Mouse (Mus musculus): Measurements from ENCODE around the gene Abcf3.
A peak's percentile ranks its signal among the peaks of the same experiment; 100 is the strongest.

Gene Abcf3

DNA sequence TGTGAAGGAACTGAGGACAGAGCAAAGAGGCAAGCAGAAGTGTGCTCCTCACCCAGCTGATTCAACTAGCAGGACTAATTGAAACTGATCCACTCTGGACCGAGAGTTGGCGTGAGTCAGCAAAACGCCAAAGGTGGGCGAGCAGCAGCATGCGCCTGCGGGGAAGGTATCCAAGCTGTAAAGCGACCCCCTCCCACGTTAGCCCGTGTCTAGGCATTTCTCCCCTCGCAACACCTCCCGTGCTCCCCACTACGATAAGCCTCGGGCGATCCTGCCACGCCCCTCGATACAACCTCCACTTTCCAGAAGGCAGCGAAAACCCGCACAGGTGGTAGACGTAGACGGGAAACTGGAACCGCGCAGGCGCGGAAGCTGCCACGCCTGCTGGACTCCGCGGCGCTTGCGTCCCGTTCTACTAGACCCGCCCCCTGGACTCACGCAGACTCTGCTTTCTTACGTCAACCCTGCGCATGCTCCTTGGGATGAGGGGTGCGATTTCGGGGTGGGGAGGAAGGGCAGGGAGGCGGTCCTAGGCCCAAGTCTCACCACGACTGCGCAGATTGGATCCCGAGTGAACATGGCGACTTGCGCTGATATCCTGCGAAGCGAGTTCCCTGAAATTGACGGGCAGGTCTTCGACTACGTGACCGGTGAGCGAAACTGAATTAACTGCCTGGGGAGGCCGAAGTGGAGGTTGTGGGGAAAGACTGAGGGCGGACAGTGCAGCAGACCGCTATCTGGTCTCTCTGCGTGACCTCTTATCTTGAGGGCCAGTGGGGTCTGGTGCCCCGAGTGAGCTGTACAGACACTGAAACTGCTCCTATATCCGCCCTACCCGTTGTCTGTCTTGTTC is at the start of gene Abcf3:
Abcf3 (plus strand) TSS at position 482 of the 853 bp plus-strand sequence.
- peak; percentile 95 for DNase-seq (ENCODE audit: low spot score)

DNA sequence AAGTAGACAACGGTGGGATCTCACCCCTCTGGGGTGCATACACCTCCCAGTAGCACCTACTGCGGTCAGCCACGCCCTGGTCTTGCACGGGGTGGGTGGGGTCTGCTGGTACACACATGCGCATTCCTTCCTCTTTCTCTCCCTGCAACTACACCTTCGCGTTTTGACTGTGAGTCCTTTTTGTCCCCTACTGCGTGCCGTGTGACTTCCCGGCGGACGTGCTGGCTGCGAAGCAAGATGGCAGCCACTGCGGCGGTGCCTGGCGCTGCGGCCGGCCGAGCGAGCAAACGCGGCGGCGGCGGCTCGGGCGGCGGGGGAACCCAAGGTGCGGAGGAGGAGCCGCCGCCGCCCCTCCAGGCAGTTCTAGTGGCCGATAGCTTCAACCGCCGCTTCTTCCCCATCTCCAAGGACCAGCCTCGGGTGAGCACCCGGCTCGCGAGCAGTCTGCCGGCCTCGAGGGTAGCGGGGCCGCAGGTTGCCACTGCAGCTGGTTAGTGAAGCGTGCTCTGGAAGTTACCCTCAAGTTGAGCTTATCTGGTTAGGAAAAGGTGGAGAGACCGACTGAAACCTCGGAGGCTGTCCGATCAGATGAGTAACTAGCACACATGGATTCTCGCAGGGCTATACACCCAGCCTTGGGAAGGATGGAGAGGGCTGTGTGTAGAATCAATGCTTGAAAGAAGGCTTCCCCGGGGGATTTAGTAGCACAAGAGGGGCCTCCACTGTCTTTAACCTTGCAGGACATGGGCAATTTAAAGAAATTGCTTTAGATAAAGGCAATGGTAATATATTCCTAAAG is 49.5 kb upstream of the Abcf3 start, which contains the start of gene Eif2b5:
Eif2b5 (plus strand) TSS at position 141 of the 799 bp plus-strand sequence.
- DNase-seq (ENCODE audit: low spot score) = peak; percentile 89

DNA sequence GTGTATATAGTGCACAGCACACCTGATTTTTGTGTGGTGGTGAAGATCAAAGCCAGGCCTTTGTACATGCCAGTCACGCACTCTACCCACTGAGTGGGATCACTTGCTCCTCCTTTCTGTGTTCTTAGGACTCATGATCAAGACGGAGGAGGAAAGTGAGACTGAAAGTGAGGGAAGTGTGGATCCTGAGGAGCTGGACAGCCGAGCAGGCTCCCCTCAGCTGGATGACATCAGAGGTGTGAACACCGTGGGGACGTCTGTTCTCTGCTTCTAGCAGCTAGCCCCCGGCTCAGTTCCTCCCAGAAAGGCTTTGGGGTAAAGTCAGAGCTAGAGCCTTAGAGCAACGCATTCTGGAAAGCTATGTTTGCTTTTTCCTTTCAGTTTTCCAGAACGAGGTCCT is 42.4 kb upstream of the Abcf3 start:
- DNase-seq (ENCODE audit: low spot score) = no peak

DNA sequence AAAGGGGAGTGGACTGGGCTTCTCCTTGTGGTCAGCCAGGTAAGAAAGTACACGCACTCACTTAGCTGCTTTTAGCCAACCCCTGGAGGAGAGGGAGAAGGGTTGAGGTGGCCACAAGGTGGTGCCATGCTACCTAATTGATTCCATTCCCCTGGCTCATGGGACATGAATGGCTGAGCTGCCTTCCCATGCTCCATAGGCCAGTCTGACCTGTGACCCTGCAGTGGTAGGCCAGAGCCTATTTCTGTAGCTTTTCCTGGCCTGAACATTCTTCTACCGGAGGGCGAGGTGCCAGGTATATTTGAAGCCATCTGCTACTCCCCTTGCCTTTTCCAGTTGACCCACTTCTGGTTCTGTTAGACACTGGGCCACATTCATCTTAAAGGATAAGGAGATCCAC is 39.0 kb upstream of the Abcf3 start:
- DNase-seq (ENCODE audit: low spot score) = no peak

DNA sequence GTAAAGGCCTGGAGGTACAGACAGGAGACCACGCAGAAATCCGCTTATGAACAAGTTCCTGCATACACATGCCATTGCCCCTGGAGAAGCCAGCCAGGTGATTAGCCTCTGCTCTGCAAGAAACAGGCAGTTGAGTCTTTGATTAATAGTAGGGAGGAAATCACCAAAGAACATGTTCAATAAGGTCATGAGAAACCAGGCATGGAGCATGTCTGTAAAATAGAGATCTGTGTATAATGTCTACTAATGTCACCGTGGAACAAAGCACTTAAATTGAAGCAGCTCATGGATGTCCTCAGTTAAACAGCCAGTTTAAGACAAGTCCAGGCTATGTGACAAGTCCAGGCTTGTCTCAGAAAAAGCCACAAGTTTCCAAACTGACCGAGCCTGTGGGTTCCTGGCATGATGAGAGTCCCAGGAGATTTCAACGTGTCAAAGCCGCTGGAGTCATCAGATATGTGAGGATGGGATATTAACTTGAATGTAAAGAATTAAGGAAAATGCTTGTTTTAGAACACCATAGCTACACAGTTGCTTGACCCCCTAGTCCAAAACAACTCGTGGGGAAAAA is 37.0 kb upstream of the Abcf3 start:
- DNase-seq (ENCODE audit: low spot score) = no peak

DNA sequence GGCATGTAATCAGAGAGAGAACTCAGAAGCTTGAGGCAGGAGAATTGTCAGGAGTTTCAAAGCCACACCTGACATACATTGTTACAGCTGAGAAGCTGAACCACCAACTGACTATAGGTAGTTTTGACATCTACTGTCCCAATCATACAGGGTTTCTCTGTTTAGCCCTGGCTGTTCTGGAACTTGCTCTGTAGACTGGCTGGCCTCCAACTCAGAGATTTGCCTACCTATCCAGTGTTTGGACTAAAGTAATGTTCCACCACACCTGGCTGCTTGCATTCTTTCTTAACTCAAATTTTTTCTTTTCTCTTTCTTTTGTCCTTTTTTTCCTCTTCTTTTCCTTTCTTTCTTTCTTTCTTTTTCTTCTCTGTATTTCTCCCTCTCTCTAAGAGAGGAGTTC is 32.3 kb upstream of the Abcf3 start:
- DNase-seq (ENCODE audit: low spot score) = no peak

DNA sequence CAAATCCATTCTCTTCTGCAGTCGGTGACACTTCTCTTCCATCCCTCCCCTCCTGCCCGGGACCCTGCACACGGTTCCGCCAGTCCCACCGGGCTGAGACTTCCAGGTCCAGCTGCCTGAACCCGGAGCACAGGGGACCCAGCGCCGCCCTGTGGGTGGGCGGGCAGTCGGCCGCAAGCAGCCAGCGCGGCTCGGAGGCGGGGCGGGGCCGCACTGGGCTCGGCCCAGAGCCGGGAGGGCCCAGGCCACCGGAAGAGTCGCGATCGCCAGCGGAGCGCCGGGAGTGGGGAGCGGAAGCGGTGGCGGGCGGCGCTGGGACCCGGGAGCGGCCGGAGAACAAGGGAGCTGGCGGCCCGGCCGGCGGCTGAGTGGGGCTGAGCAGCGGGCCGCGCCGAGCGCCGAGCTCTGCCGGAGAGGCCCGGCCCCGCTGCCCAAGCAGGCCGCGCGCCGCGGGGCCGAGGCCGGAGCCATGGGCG is 31.6 kb upstream of the Abcf3 start, which contains the start of gene Dvl3:
Dvl3 (plus strand) TSS at position 257 of the 476 bp plus-strand sequence.
- peak; percentile 89 for DNase-seq (ENCODE audit: low spot score)

DNA sequence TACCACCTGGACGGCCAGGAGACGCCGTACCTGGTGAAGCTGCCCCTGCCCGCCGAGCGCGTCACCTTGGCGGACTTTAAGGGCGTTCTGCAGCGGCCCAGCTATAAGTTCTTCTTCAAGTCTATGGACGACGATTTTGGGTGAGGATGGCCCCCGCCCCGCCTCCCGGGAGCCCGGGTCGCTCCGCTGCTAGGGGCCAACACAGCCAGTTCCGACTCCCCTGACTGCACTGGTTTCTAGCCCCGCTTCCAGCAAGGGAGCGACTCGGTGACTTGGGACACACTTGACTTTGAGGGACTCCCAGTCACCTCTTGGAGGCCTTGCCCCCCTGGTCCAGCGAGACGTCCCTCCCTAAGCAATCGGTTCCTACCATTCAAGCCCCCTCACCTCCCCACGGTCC is 31.2 kb upstream of the Abcf3 start:
- DNase-seq (ENCODE audit: low spot score) = no peak

DNA sequence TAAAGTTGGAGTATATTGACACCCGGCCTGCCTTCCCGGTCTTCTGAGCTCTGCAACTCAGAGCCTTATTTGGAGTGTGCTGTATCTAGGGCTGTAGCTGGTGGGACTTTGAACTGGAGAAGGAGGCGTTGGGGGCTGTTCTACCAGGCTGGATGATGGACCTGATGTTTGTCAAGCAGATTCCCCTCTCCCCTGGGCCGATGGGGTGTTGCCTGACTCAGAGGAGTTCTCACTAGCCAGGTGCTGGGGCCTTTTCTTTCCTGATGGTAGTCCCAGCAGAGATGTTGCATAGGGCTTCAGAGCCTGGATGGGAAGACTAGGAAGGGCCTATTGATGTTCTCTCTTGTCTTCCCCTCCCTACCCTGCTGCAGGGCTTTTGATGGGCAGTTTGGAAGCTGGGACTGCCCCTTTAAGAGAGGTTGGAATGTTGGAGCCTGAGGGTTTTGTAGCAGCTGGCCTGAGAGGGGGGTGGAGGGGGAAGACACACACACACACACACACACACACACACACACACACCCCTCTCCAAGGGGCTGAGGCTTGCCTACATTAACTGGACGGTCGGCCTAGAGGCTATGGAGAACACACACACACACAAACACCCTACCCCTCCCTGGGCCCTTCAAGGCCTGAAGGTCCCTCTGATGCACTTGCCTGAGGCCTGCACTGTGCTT is 30.5 kb upstream of the Abcf3 start:
- no peak for DNase-seq (ENCODE audit: low spot score)

DNA sequence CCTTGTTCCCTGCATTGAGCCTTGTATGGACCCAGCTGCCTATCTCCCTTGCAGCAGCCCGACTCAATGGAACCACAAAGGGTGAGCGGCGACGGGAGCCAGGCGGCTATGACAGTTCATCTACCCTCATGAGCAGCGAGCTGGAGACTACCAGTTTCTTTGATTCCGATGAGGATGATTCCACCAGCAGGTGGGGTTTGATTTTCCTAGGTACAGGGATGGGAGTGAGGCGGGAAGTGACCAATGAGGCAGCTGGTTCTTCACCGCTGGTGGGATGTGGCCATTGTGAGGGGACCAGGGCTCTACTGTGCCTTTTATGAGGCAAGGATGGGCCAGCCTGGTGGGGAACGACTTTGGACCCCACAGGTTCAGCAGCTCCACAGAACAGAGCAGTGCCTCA is 24.5 kb upstream of the Abcf3 start:
- no peak for DNase-seq (ENCODE audit: low spot score)

DNA sequence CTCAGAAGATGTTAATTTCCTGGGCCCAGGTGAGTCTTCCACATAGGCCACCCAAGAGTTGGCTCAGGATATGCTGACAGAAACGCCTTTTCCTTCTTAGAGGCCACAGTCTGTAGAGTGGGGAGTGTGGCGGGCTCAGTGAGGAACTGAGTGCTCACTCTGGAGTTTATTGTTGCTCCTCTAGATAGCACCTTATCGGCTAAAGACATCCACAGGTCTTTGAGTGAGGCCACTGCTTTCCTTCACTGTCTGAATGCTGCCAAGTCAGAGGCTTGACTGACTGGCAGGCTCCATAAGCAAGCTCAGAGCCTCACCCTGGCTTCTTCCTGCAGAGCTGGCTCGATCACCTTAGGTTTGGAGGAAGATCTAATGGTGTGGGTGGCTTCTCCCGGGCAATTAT is 19.6 kb upstream of the Abcf3 start:
- no peak for DNase-seq (ENCODE audit: low spot score)

DNA sequence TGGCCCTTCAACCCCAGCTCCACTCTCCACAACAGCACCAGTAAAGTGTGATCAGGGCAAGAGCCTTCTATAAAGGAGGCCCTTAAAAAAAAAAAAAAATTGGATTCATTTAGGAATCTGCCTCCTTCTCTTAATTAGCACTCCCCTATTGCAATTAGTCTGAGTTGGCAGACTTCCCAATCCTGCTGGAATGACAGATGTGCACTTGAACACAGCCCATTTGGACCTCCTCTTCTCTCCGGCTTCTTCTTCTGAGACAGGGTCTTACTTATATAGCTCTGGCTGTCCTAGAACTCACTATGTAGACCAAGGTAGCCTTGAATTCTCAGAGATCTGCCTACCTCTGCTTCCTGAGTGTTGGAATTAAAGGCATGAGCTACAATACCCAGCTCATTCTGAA is 19.0 kb upstream of the Abcf3 start:
- no peak for DNase-seq (ENCODE audit: low spot score)

DNA sequence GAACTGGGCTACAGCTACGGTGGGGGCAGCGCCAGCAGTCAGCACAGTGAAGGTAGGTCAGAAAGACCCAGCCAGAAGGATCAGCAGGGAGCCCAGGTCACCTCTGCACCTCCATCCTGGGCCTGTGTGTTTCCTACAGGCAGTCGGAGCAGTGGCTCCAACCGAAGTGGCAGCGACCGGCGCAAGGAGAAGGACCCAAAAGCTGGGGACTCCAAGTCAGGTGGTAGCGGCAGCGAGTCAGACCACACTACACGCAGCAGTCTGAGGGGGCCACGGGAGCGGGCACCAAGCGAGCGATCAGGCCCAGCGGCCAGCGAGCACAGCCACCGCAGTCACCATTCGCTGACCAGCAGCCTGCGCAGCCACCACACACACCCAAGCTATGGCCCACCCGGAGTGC is 17.4 kb upstream of the Abcf3 start:
- no peak for DNase-seq (ENCODE audit: low spot score)

DNA sequence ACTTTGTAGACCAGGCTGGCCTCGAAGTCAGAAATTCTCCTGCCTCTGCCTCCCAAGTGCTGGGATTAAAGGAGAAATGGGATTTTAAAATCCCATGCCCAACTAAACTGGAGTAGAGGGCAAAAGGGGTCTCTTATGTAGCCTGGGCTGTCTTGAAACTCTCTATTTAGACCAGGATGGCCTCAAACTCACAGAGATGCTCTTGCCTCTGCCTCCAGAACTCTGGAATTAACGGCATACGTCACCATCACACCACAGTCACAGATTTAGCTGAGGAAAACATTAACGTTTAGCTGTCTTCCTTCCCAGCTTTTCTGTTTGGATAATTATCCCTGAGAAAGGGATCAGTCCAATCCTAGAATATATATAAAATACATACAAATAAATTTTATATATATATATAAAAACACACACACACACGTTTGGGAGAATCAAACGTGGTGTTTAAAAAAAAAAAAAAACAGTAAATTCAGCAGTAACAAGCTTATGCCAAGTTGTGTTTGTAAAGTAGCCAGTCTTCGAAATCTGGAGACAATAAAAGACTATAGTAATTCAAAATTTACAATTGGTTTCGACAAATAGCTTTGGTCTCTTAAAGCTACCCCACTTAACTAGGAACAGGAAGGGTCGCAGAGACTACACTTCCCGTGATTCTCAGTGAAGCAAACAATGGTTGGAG is 13.6 kb upstream of the Abcf3 start:
- no peak for DNase-seq (ENCODE audit: low spot score)

DNA sequence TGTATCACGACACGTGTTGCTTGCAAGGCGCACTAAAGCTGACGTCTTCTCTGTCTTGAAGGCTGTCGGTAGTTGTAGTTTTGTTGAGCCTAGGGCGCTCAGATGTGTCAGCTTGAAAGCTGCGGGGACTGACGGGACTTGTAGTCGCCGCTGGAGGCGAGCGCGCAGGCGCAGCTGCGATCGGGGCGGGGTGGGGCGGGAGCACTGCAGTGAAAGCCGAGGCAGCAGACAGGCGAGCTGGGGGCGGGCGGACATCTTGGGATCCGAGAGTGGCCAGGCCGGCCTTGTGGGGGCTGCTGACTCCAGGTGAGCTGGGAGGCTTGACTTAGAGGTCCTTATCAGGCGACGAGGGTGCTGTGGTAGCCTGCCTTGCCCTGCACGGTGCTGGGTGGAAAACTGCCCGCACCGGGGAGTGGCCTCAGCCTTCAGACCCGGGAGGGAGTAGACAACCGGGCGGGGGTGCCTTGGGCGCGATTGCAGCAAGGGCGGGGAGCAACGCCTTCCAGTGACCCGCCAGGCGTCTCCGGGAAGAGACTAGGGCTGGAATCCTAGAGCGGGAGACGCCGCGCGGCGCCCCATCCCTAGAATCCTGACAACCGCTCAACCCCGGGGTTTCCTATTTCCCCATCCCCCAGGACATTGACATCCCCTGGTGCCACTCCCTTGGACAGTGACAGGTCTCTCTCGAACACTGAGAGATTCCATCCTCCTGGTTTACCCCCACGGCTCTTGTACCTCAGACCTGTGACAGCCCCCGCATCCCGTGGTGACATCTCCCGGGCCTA is 12.9 kb upstream of the Abcf3 start, which contains the start of gene Ap2m1:
Ap2m1 (plus strand) TSS at position 183 of the 785 bp plus-strand sequence.
- DNase-seq (ENCODE audit: low spot score) = peak; percentile 80

DNA sequence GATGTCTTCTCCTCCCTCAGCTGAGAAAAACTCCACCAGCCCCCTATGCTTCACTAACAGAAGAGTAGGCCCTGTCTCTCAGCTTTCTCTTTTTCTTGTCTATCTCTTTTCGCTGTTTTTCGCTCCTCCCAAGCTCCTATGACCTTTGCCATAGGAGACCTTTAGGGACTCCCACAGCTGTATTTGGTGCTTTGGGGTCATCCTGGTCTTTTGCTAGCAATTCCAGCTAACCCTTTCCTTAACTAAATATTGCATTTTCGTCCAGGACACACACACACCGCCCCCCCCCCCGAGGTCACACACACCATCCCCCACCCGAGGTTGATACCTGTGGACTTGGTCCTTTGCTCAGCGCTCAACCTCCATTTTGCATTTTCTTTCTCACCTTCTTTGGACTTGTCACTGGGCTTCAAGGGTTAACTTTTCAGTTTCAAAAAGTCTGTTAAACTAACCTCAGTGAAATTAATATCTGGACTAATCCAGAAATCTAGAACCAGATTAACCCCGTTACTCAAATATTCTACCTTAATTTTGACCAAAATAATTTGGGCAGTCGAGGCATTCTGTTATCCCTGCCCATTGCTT is 12.2 kb upstream of the Abcf3 start:
- no peak for DNase-seq (ENCODE audit: low spot score)

DNA sequence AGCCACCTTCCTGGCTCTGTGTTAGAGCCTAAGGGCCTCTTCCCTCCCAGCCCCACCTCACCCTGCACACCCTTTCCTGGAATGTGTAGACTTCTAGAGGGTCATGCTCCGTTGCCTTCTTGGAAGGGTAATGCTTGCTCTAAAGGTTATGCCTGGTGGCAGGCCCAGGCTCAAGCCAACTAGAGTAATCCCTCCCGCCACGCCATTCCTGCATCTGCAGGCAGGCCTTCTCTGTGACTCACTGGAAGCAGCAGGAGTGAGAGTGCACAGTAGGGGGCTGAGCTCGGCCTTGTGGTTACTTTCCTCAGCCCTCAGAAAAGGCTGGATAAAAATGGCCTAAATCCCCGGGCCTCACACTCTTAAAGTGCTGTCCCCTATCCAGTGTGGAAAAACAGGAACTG is 11.3 kb upstream of the Abcf3 start:
- peak; percentile 23 for DNase-seq (ENCODE audit: low spot score)

DNA sequence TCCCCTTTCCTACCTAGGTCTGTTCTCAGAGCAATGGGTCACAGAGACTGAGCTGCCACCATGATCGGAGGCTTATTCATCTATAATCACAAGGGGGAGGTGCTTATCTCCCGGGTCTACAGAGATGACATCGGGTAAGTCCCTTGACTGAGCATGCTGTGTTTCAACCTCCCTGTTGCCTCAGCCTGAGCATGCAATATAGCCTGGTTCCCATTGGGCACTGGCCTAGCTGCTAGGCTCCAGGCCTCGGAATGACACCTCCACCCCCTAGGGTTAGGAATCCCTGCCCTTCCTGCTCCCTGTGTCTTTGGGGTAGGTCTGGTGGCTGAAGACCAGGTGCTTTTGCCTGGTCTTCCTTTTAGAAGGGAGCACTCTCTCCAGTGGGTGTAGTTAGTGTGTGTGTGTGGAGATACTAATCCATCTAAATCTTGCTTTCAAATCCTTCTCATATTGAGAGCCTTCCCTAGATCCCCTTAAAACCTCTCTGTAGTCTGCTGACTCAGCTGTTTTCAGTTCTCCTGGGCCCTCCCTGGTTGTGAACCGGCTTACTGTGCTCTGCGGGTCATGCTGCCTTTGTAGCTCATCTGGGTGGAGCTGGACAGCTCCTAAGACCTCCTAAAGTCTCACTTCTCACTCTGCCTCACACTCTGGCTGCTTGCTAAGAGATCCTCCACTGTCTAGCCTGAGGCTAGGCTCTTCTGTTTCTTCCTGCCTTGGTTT is 10.6 kb upstream of the Abcf3 start:
- DNase-seq (ENCODE audit: low spot score) = no peak

DNA sequence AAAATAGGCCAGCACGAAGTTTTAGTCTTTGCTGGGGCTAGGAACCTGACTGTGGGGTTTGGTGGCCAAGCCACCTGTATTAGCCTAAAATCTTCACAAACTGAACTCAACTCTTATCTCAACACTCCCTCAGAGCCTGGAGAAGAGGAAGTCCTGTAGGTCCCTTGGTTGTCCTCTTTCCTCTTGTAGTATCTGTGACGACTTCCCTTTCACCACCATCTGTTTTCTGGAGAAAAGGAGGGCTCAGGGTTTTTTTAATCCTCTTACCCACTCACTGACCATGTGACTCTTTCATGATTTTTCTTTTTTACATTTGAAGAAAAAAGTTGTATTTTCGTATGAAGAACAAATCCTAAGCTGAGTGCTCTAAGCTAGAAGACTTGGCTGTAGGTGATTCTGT is 8.7 kb upstream of the Abcf3 start:
- DNase-seq (ENCODE audit: low spot score) = no peak

DNA sequence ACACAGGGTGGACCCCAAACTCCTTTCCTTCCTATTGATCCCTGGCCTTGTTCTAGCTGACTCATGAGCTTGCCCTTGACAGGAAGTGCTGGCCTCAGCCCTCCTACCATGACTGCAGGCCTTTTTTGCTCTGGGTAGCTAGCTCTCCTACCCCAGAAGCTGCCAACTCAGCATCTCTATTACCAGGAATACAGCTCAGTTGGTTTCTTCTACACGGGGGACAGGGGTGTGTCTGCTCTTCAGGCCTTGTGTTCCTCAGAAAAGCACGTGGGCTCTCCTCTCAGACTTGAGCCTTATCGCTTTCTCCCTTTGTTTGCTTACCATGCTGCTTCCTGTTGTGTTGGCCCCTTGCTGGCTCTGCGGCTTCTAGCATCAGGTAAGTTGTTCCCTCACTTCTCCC is 7.9 kb upstream of the Abcf3 start:
- DNase-seq (ENCODE audit: low spot score) = no peak

All from urinary bladder, postnatal 25 days (tissue).